Mouse (Mus musculus): ENCODE measurements at regions not wholly inside any gene's neighbourhood (a gene's known extent, or its start where the extent isn't known, plus 50 kb on each side); places are given as distances from the start of the nearest gene placed in this dataset.

DNA sequence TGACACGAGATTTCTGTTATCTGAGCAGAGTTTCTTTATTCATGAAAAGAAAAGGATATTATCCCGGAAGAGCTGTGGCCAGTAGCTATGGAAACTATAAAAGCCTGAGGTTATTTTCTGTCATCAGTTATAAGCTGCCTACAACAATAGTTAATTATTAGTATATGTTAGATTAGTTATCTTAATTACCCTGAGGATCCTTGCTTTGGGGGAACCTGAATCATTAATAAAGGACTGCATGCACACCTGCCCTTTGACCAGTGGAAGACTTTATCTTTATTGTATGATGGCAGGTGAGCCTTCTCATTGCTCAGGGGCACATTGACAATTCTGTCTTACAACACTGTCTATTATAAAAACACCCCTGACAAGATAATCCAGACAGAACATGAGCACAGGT, 62.7 kb downstream of the Kcne4 start:
- TF ChIP-seq POLR2A (IDR thresholded peaks at IDR 0.05; ENCODE audit: borderline replicate concordance, extremely low read depth, insufficient read depth, insufficient read length, poor library complexity, severe bottlenecking) (no peak), CTCF (IDR thresholded peaks at IDR 0.05; ENCODE audit: borderline replicate concordance, extremely low read depth, insufficient read depth, insufficient read length) (no peak)

Data from brain, embryonic 14.5 days (tissue).